Mouse (Mus musculus) mature B cell (primary cell): ENCODE data around the gene Glcci1.
"Not testable (repeated sequence)": the region's sequence is repeated elsewhere in the genome, so short reads cannot be mapped to it uniquely, and the experiment has no call there.

ENCODE experiments used
- in situ Hi-C: fragments of 300-500 bp; cut with MboI; formaldehyde crosslinking; loops from 2 replicates; pipeline ENCODE4 v1.14.3; 2019

The Glcci1 gene

DNA sequence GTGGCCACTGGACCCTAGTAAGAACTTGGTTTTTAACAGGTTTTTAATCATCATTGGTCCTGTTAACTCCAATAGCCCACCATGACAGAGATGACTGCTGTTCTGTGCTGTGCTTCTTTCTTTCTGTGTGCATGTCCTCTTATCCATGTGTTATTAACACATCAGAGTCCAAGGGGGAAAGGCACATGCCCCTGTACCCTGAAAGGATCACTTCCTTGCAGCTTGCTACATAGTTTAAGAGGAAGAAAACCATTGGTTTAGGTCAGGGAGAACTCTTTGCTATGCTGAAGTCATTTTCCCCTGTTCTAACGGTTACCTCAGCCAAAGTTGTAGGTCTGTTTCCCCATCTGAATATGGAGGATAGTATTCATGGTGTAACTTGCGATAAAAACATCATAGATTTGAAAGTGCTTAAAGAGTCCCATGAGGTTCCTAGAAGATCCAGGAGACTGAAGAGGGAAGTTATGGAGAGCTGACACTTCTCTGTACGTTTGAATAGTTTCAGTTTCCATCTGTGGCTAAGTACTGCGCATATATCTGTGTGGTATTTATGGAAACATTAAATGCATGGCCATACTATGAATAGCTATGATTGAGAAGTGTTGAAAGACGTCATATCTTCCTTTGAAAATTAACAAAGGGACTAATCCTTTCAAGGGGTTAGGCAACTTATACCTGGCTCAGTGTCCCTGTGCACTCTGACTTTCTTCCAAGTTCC is 14.1 kb upstream of the Glcci1 start:
- in situ Hi-C loops = loop anchor here (25.0 kb wide), 1 partner anchor 208 kb away; no protein-coding TSS in a partner anchor

DNA sequence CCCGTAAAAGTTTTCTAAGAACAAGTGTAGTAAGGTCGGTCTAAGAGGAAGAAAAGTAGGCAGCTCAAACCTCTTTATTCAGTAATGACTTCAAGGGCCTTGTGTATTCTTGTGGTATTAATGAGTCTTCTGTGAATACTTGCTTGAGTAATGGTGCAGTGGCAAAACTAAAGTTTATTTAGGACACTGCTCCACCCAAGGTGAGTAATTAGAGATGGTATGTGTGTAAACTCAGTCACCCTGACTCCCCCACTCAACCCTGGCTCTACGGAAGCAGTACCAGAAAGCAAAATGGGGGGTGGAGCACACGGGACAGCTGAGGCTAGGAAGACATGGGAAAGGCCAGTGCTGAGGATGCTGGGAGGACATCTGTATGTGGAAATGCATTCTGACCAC is 13.6 kb upstream of the Glcci1 start:
- in situ Hi-C loops = loop anchor here (25.0 kb wide), 1 partner anchor 209 kb away; no protein-coding TSS in a partner anchor

DNA sequence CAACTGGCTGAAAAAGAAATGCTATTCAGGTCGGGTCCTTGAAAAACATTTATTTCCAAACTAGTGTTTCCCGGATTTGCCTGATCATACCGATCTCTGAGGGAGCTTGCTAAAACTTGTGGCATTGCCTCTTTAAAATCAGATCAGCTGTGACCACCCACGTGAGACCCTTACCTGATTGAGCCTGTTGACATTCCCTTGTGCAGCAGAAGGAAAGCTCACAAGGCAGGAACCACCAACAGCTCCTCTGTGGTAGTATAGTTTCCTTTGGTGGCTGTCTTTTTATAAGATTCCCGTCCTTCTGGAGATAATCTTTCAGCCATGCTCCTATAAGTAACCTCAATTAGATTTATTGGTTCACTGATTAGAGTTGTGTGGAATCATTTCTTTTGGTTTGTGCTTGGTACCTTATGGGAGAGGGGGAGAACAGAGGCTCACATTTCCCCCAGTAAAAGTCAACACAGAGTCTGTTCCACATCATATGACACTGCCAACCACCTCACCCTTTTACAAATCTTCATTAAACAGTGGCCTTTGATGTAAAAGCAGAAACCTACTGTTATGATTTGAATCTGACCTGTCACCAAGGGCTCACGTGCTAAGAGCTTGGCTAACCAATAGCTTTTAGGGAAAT is 12.0 kb upstream of the Glcci1 start:
- in situ Hi-C loops = loop anchor here (25.0 kb wide), 1 partner anchor 210 kb away; no protein-coding TSS in a partner anchor

DNA sequence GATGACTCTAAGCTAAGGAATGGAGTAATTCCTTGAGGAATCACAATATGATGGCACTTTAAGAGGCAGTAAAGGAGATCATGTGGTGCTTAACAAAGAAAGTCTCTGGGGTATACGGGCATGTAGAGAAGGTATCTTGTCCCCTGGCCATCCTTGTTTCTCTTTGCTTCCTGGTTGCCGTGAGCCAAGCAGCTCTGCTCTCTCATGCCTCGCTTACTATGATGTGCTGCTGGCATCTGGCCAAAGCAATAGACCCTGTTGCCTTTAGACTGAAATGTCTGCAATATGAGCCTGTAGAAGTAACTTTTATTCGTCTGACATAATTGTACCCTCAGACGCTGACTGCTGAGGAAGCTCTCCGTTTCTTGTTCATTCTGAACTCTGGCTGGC is 11.5 kb upstream of the Glcci1 start:
- in situ Hi-C loops = loop anchor here (25.0 kb wide), 1 partner anchor 211 kb away; no protein-coding TSS in a partner anchor

- in situ Hi-C loops = loop anchor here (25.0 kb wide), 1 partner anchor 212 kb away; no protein-coding TSS in a partner anchor
These were observed 10.4 kb upstream of the Glcci1 start for GRCm38 (mm10) chr6:8498961-8499360.

- in situ Hi-C loops = loop anchor here (10.0 kb wide), 1 partner anchor 181 kb away; no protein-coding TSS in a partner anchor
These were observed 5.4 kb upstream of the Glcci1 start for GRCm38 (mm10) chr6:8503953-8504352.

GRCm38 (mm10) chr6:8504521-8505228 is 4.7 kb upstream of the Glcci1 start:
- in situ Hi-C loops = loop anchor here (10.0 kb wide), 1 partner anchor 180 kb away; no protein-coding TSS in a partner anchor

DNA sequence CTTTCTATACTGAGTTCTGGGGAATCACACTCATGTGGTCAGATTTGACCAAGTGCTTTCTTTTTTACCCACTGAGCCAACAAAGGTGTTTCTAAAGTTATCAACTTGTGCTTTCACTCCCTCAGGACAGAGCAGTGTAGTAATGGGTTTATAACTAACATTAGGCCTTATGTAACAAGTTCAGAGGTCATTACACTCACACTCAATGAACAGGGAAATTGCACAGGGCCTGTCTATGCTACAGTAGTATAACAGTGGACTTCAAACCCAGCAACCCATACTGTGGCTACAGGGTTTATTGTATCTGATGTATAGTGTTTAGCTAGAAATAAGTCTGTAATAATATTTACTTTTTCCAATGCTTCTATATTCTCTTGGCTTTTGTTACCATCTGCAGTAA is 2.8 kb upstream of the Glcci1 start:
- in situ Hi-C loops = loop anchor here (10.0 kb wide), 1 partner anchor 178 kb away; no protein-coding TSS in a partner anchor

DNA sequence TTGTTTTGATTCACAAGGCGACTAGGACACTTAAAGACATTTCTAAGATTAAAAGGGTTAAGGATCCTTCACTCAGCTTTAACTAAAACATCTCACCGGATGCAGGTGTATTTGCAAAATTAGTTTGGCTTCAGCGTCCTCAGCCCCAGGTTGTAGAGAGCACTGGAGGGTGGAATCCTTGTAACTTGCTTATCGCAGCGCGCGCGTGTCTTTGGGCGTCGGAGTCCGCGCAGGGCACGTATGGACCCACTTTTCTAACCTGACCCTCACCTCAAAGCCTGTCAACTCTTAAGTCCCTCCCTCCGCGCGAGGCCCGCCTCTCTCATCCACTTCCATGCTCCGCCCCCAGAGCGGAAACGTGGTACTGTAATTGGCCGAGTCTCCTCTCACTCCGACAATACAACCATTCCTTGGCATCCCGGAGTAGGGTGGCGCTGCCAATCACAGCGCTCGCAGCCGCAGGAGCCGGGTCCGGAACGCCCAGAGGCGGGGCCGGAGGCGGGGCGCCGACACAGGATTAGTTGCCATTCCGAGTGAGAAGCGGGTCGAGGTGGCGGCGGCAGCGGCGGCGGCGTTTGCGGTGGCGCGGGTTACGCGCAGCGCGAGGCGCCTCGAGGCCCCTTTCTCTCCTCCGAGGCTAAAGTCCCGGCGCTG is 390 bp upstream of the Glcci1 start:
- in situ Hi-C loops = loop anchor here (10.0 kb wide), 1 partner anchor 176 kb away; no protein-coding TSS in a partner anchor

DNA sequence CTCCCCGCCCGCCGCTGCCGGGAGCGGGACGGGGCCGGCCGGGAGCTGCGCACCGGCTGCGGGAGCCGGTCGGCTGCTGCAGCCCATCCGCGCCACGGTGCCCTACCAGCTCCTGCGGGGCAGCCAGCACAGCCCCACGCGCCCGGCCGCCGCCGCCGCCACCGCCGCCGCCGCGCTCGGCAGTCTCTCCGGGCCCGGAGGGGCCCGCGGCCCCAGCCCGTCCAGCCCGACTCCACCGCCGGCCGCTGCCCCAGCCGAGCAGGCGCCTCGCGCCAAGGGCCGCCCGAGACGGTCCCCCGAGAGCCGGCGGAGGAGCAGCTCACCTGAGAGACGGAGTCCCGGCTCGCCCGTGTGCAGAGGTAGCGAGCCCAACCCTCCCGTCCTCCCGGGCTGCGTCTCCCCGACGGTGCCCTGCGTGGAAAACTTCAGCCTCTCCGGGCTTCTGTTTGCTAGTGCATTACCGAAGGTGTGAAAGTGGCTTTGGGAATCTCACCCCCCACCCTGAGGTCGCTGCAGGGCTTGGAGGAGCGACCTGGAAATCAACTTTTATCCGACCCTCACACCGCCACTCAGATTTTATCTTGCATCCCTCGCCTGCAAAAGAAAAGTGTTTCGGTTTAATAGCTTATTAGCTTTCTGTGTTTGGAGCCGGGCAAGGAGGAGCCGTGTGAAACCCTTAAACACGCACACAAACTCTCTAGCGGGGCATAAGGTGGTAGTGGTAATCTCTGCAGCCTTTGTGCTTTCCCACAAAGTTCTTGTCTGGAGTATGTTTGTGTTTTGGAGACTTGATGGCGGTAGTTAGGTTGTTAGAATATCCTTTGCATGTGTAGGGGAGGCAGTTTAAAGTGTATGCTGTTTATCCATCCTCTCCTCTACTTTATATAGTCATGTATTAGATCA is 812 bp downstream of the Glcci1 start:
- in situ Hi-C loops = loop anchor here (10.0 kb wide), 1 partner anchor 175 kb away; no protein-coding TSS in a partner anchor

- in situ Hi-C loops = no loop called here
These were observed 1.5 kb downstream of the Glcci1 start for GRCm38 (mm10) chr6:8510864-8511428.

GRCm38 (mm10) chr6:8511447-8511846 is 2.0 kb downstream of the Glcci1 start:
- in situ Hi-C loops = no loop called here

DNA sequence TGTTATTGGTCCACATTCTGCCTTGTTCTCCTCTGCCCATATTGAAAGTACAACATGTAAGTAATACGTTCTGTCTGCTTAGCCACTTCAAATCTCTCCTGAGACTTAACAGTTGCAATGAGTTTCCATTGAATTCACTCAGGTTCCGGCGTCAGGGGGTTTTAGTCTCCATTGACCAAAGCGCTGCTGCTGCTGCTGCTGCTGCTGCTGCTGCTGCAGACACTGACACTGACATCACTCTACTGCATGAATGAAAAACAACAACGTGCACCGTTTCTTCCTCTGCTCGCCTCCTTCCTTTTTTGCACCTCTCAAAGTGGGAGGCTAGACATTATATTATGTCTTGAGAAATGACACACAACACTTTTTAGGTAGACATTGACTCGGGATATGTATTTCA is 3.0 kb downstream of the Glcci1 start:
- in situ Hi-C loops = no loop called here

- in situ Hi-C loops = no loop called here
These were observed 10.3 kb downstream of the Glcci1 start for GRCm38 (mm10) chr6:8519687-8520086.

GRCm38 (mm10) chr6:8521231-8521630 is 11.8 kb downstream of the Glcci1 start:
- in situ Hi-C loops = no loop called here

- in situ Hi-C loops = no loop called here
These were observed 15.3 kb downstream of the Glcci1 start for GRCm38 (mm10) chr6:8524717-8525116.

GRCm38 (mm10) chr6:8531104-8531894 is 21.9 kb downstream of the Glcci1 start:
- in situ Hi-C loops = no loop called here

- in situ Hi-C loops = no loop called here
These were observed 27.5 kb downstream of the Glcci1 start for GRCm38 (mm10) chr6:8536944-8537343.

DNA sequence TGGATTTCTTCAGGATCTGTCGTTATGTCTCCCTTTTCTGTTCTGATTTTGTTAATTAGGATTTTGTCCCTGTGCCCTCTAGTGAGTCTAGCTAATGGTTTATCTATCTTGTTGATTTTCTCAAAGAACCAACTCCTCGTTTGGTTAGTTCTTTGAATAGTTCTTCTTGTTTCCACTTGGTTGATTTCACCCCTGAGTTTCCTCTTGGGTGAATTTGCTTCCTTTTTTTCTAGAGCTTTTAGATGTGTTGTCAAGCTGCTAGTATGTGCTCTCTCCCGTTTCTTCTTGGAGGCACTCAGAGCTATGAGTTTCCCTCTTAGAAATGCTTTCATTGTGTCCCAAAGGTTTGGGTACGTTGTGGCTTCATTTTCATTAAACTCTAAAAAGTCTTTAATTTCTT is 32.1 kb downstream of the Glcci1 start:
- in situ Hi-C loops = not testable (repeated sequence)
